Mouse (Mus musculus) right cerebral cortex, postnatal 10 days (tissue): ENCODE measurements at regions not wholly inside any gene's neighbourhood (a gene's known extent, or its start where the extent isn't known, plus 50 kb on each side); places are given as distances from the start of the nearest gene placed in this dataset.

Experiments
- DNase-seq, 2 experiments: peaks; one replicate each; pipeline ENCODE4 v3.0.0; 2021; ENCODE audit warnings: low spot score in 2 of 2

GRCm38 (mm10) chr6:67114753-67115152 lies 77.5 kb upstream of the Gadd45a start:
- DNase-seq, result no peak

GRCm38 (mm10) chr6:67113686-67114278 lies 76.5 kb upstream of the Gadd45a start:
- DNase-seq, result no peak

GRCm38 (mm10) chr6:67113261-67113660 lies 76.0 kb upstream of the Gadd45a start:
- no peak for DNase-seq

GRCm38 (mm10) chr6:67112311-67112710 lies 75.1 kb upstream of the Gadd45a start:
- DNase-seq, result no peak

GRCm38 (mm10) chr6:67111581-67111980 lies 74.3 kb upstream of the Gadd45a start:
- no peak for DNase-seq

GRCm38 (mm10) chr6:67110391-67110790 lies 73.1 kb upstream of the Gadd45a start:
- no peak for DNase-seq

- DNase-seq, result no peak
These were observed 72.5 kb upstream of the Gadd45a start for GRCm38 (mm10) chr6:67109774-67110173.

GRCm38 (mm10) chr6:67107517-67107916 lies 70.3 kb upstream of the Gadd45a start:
- DNase-seq, result no peak

- no peak for DNase-seq
These were observed 69.2 kb upstream of the Gadd45a start for GRCm38 (mm10) chr6:67106493-67106892.

- DNase-seq, result no peak
These were observed 68.1 kb upstream of the Gadd45a start for GRCm38 (mm10) chr6:67105386-67105785.

- DNase-seq, result peak in 1 of 2 experiments; percentile 31
These were observed 66.9 kb upstream of the Gadd45a start for GRCm38 (mm10) chr6:67104205-67104604.

- peak; percentile 56 to 59 for DNase-seq
These were observed 65.4 kb upstream of the Gadd45a start for GRCm38 (mm10) chr6:67102541-67103134.

GRCm38 (mm10) chr6:67102014-67102413 lies 64.8 kb upstream of the Gadd45a start:
- peak; percentile 30 to 37 for DNase-seq

- DNase-seq, result no peak
These were observed 57.2 kb upstream of the Gadd45a start for GRCm38 (mm10) chr6:67094426-67094825.

GRCm38 (mm10) chr6:67093128-67093527 lies 55.9 kb upstream of the Gadd45a start:
- DNase-seq, result no peak

GRCm38 (mm10) chr6:67090150-67090549 lies 52.9 kb upstream of the Gadd45a start:
- DNase-seq, result no peak

GRCm38 (mm10) chr6:67089530-67090140 lies 52.4 kb upstream of the Gadd45a start:
- no peak for DNase-seq

- DNase-seq, result no peak
These were observed 51.6 kb upstream of the Gadd45a start for GRCm38 (mm10) chr6:67088741-67089455.

GRCm38 (mm10) chr6:67087837-67088440 lies 50.7 kb upstream of the Gadd45a start:
- DNase-seq, result no peak

- no peak for DNase-seq
These were observed 50.1 kb upstream of the Gadd45a start for GRCm38 (mm10) chr6:67087393-67087792.
